Mouse (Mus musculus) forebrain, embryonic 15.5 days (tissue): ENCODE data around the gene Olfr1323. TPM values are rescaled to one million over a fixed set of nuclear protein-coding genes. Genes with fewer than 3 reads are reported as not detected.

Source experiments
- ATAC-seq: fragments of 200-750 bp; cut with Nextera tagmentation; replicated peaks from 2 replicates; pipeline ENCODE4 v1.8.0; 2017; ENCODE audit warnings: mild to moderate bottlenecking, moderate TSS enrichment, moderate library complexity
- H3K27ac ChIP-seq: fragments of 300-500 bp; sonication (generic); replicated peaks from 2 replicates; pipeline ENCODE4 v1.5.1; 2015; ENCODE audit warnings: mild to moderate bottlenecking, inconsistent platforms
- H3K27me3 ChIP-seq: fragments of 300-500 bp; sonication (generic); 2 replicates; pipeline ENCODE4 v1.6.1; 2015; ENCODE audit warnings: inconsistent platforms
- H3K36me3 ChIP-seq: fragments of 300-500 bp; sonication (generic); 2 replicates; pipeline ENCODE4 v1.6.1; 2015; ENCODE audit warnings: mild to moderate bottlenecking, inconsistent platforms
- H3K4me1 ChIP-seq: fragments of 300-500 bp; sonication (generic); 2 replicates; pipeline ENCODE4 v1.6.1; 2015; ENCODE audit warnings: inconsistent platforms
- H3K4me2 ChIP-seq: fragments of 300-500 bp; sonication (generic); replicated peaks from 2 replicates; pipeline ENCODE4 v1.6.1; 2015; ENCODE audit warnings: mild to moderate bottlenecking, inconsistent platforms
- H3K4me3 ChIP-seq: fragments of 300-500 bp; sonication (generic); 2 replicates; pipeline ENCODE4 v1.5.1; 2015; ENCODE audit warnings: mild to moderate bottlenecking, inconsistent platforms
- H3K9ac ChIP-seq: fragments of 300-500 bp; sonication (generic); replicated peaks from 2 replicates; pipeline ENCODE4 v1.6.1; 2015; ENCODE audit warnings: mild to moderate bottlenecking, inconsistent platforms
- H3K9me3 ChIP-seq: fragments of 300-500 bp; sonication (generic); 2 replicates; pipeline ENCODE4 v1.6.1; 2016; ENCODE audit warnings: inconsistent platforms
- WGBS: fragments of 180-500 bp; shearing (Covaris S2); methylation state at CpG from one replicate; pipeline ENCODE4 v1.1.7; 2015; ENCODE audit warnings: mixed read lengths; 5-methylcytosine and 5-hydroxymethylcytosine counted together
- polyA plus RNA-seq: library from polyadenylated mRNA; unstranded; fragments of >200 nt; fragmentation: Nextera tagmentation; extraction: Ambion mirVana; gene quantifications from 2 replicates; pipeline ENCODE4 v1.2.1, GENCODE M21; 2015

The Olfr1323 gene
- not detected in 2 replicates for polyA plus RNA-seq

DNA sequence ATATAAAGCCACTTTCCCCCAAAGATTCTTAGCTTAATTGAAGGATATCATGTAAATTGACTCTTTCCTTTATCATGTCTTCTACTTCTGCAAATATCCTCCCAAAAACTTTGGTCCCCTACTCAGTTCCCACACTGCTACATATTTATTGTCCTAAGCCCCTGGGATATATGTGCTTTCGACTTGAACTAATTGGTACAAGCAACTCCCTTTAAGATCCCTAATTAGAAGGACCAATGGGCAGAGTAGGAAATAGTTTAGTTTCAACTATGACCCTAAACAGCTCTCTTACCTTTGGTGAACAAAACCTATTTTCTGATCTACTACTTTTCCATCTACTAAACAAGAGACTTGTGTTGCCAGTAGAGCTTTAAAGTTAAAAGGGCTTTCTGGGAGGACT, at the start of gene Olfr1323:
Gene Olfr1323, minus strand, starts transcription at position 101 of the 400 bp plus-strand sequence.
- WGBS: 71% methylated on average over 1 of the region's 1 CpGs
- no peaks in the 10 kb centered on the region for H3K9me3 ChIP-seq

DNA sequence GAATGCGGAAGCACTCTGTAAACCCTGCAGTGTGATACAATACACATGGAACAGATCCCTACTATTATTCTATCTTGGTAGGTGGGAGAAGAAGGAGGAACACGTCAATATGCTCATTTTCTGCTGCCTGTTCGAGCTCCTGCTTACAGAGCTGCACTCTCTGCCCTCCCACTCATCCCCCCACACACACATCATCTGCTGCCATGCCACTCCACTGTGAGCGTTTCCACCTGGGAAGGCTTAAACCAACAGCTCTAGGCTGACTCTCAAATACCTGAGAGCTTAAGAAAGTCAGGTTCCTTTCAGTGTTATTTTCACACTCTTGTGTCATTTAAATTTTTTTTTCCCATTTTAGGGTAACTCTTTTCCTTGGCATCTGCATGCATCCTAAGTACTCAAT, 6.9 kb downstream of the Olfr1323 start:
- no peaks in the 10 kb centered on the region for H3K9me3 ChIP-seq
- H3K4me3 ChIP-seq: no peak overlapping the region
- no peaks in the 10 kb centered on the region for H3K4me1 ChIP-seq
- H3K36me3 ChIP-seq: no peaks in the 10 kb centered on the region
- no peaks in the 10 kb centered on the region for H3K27me3 ChIP-seq
- H3K9ac ChIP-seq: no peak overlapping the region
- no peak overlapping the region for H3K4me2 ChIP-seq
- no peak overlapping the region for H3K27ac ChIP-seq
- no peak for ATAC-seq
- WGBS: 40% methylated on average over 4 of the region's 4 CpGs

More for the DNA sequence above, at the start of gene Olfr1323:
- Histone ChIP-seq H3K36me3 (no peaks in the 10 kb centered on the region), H3K4me1 (no peaks in the 10 kb centered on the region), H3K4me2 (no peak within 1 kb of the TSS), H3K4me3 (no peak within 1 kb of the TSS), H3K9ac (no peak within 1 kb of the TSS), H3K27me3 (no peaks in the 10 kb centered on the region), H3K27ac (no peak within 1 kb of the TSS)
- no peak for ATAC-seq

Other genes with a start within 250 kb of the Olfr1323 start
- gene Igsf1, start 221.6 kb downstream of the Olfr1323 start, polyA plus RNA-seq: 3.8 and 5.2 TPM in 2 replicates
- gene Olfr1322, start 127.9 kb downstream of the Olfr1323 start, polyA plus RNA-seq: not detected in 2 replicates